9 mouse cellular contexts compared by ENCODE assay signal in genomic region chr12:31444131-31444546, GRCm38 (mm10). TPM values are rescaled to one million over a fixed set of nuclear protein-coding genes. Genes with fewer than 3 reads are reported as not detected.
DNase-seq lines count a peak whose midpoint lies in the region; ATAC-seq lines count a peak whose summit lies in the region.
"Had no signal": no experiment of that assay in that cellular context is flagged by ENCODE, and none has a peak within 500 bp of the region (broad histone marks: within the 10 kb centered on the region; RNA-seq: fewer than 3 reads in every experiment).

No protein-coding gene starts in this region.

- peak overlapping the region; percentile 44 for H3K4me3 ChIP-seq in hindbrain, embryonic 10.5 days
- H3K4me3 ChIP-seq in lung, embryonic 16.5 days (ENCODE audit: low read length): peak overlapping the region; percentile 10; the same call in 1 of the 2 replicates
- no peak overlapping the region for H3K4me3 ChIP-seq in stomach, embryonic 14.5 days (ENCODE audit: low read depth, low read length)

- H3K9ac ChIP-seq in lung, embryonic 16.5 days (ENCODE audit: low read length): no peak overlapping the region
- H3K9ac ChIP-seq in stomach, embryonic 14.5 days (replicated peaks; ENCODE audit: low read depth, low read length): no peak overlapping the region

- 4% methylated on average over 11 of the region's 11 CpGs for WGBS in hindbrain, embryonic 10.5 days
- under 1% methylated on average over 11 of the region's 11 CpGs for WGBS in lung, embryonic 16.5 days
- WGBS in stomach, embryonic 14.5 days: 2% methylated on average over 11 of the region's 11 CpGs

- ATAC-seq in lung, embryonic 16.5 days (ENCODE audit: low read depth): peak; percentile 79
- peak; percentile 61 for ATAC-seq in stomach, embryonic 14.5 days (ENCODE audit: insufficient number of reproducible peaks, insufficient read depth, low FRiP score, low read depth)

- intact Hi-C loops in gastrocnemius, postnatal 14 days (cut with DNase I; ENCODE audit: low total_unique reads): no loop called here

- H3K9me3 ChIP-seq in hindbrain, embryonic 10.5 days: no peaks in the 10 kb centered on the region
- H3K9me3 ChIP-seq in lung, embryonic 16.5 days (ENCODE audit: control insufficient read depth, low read length): no peaks in the 10 kb centered on the region
- H3K9me3 ChIP-seq in stomach, embryonic 14.5 days (ENCODE audit: control insufficient read depth, low read depth, low read length): no peaks in the 10 kb centered on the region
- H3K9me3 ChIP-seq: G1E had no signal

- peak; percentile 7 for DNase-seq in gastrocnemius, postnatal 14 days
- DNase-seq in gastrocnemius, postnatal 10 days: no peak
- DNase-seq in embryo, embryonic 10.5 days (ENCODE audit: low spot score): peak; percentile 77
- peak; percentile 72 for DNase-seq in hindbrain, embryonic 10.5 days (ENCODE audit: low spot score)
- DNase-seq in layer of hippocampus, postnatal 10 days (ENCODE audit: low spot score in 2 of 2): no peak
- DNase-seq in gastrocnemius, adult 8-10 months (ENCODE audit: low spot score in 2 of 2): no peak

- peak overlapping the region; percentile 47 for H3K4me2 ChIP-seq in lung, embryonic 16.5 days (ENCODE audit: low read depth, low read length)
- peak overlapping the region; percentile 19 for H3K4me2 ChIP-seq in stomach, embryonic 14.5 days (replicated peaks; ENCODE audit: low read depth, low read length)

- peaks cover 11% of the 10 kb centered on the region; the same call in 1 of the 2 replicates for H3K4me1 ChIP-seq in hindbrain, embryonic 10.5 days (replicated peaks)
- 0 out of 2 replicates have a peak, but pooled peaks cover 4% of the 10 kb centered on the region for H3K4me1 ChIP-seq in lung, embryonic 16.5 days (replicated peaks; ENCODE audit: control insufficient read depth, insufficient read depth, low read length)
- H3K4me1 ChIP-seq in stomach, embryonic 14.5 days (ENCODE audit: control insufficient read depth, insufficient read depth, low read length): 0 out of 2 replicates have a peak, but pooled peaks cover 6% of the 10 kb centered on the region

- no peaks in the 10 kb centered on the region for H3K36me3 ChIP-seq in hindbrain, embryonic 10.5 days
- no peaks in the 10 kb centered on the region for H3K36me3 ChIP-seq in lung, embryonic 16.5 days (ENCODE audit: control insufficient read depth, insufficient read depth, low read length)
- H3K36me3 ChIP-seq in stomach, embryonic 14.5 days (ENCODE audit: control insufficient read depth, insufficient read depth, low read length): no peaks in the 10 kb centered on the region
- H3K36me3 ChIP-seq: G1E had no signal

- H3K27me3 ChIP-seq in hindbrain, embryonic 10.5 days (ENCODE audit: insufficient read depth, poor library complexity, severe bottlenecking): no peaks in the 10 kb centered on the region
- H3K27me3 ChIP-seq in lung, embryonic 16.5 days (ENCODE audit: control insufficient read depth, insufficient read depth, low read depth, low read length): no peaks in the 10 kb centered on the region
- no peaks in the 10 kb centered on the region for H3K27me3 ChIP-seq in stomach, embryonic 14.5 days (ENCODE audit: control insufficient read depth, insufficient read depth, low read length)

- no peak overlapping the region for H3K27ac ChIP-seq in hindbrain, embryonic 10.5 days
- H3K27ac ChIP-seq in lung, embryonic 16.5 days (ENCODE audit: low read length): no peak overlapping the region
- H3K27ac ChIP-seq in stomach, embryonic 14.5 days (ENCODE audit: low read length): no peak overlapping the region

RNA-seq across cellular contexts. Expression of gene Slc26a3, which starts 53.5 kb away (rescaled TPM):
- not detected for total RNA-seq in gastrocnemius, postnatal 14 days (2021)
- not detected for total RNA-seq in gastrocnemius, postnatal 10 days (2021)
- 0.07 TPM in 1 of 2 replicates, not detected in the other for polyA plus RNA-seq in hindbrain, embryonic 10.5 days (2016; fragmentation: Nextera tagmentation; extraction: Ambion mirVana)
- 0.13 TPM in 1 of 2 replicates, not detected in the other for polyA plus RNA-seq in lung, embryonic 16.5 days (2015; fragmentation: Nextera tagmentation; extraction: Ambion mirVana)
- 0.14 and 0.16 TPM in 2 replicates for polyA plus RNA-seq in stomach, embryonic 14.5 days (2014; fragmentation: Nextera tagmentation; extraction: Ambion mirVana)
- total RNA-seq in layer of hippocampus, postnatal 10 days (2021): under 1 TPM; 0.39 to 0.62 TPM
- total RNA-seq in gastrocnemius, adult 8-10 months (2022): not detected
- polyA plus RNA-seq: G1E had no signal

RNA-seq across cellular contexts. Expression of gene Cbll1, which starts 55.3 kb away (rescaled TPM):
- total RNA-seq in gastrocnemius, postnatal 14 days (2021): 1 to 10 TPM; 7.1 to 8.0 TPM
- total RNA-seq in gastrocnemius, postnatal 10 days (2021): 1 to 10 TPM; 8.6 to 9.5 TPM
- 17.7 and 18.1 TPM in 2 replicates for polyA plus RNA-seq in hindbrain, embryonic 10.5 days (2016; fragmentation: Nextera tagmentation; extraction: Ambion mirVana)
- polyA plus RNA-seq in lung, embryonic 16.5 days (2015; fragmentation: Nextera tagmentation; extraction: Ambion mirVana): 11.1 and 16.6 TPM in 2 replicates
- polyA plus RNA-seq in stomach, embryonic 14.5 days (2014; fragmentation: Nextera tagmentation; extraction: Ambion mirVana): 18.8 and 22.1 TPM in 2 replicates
- 10 to 100 TPM; 21.1 to 25.1 TPM for total RNA-seq in layer of hippocampus, postnatal 10 days (2021)
- total RNA-seq in gastrocnemius, adult 8-10 months (2022): 10 to 100 TPM in 3 of 4 experiments, 1 to 10 TPM in 1; 9.7 to 14.7 (median 12.0) TPM

Comparison
In these comparisons a context has a peak if more than half of its experiments do, and no peak if none do; other contexts are left out.
1. DNase-seq: peak in gastrocnemius, postnatal 14 days (single experiment), embryo, embryonic 10.5 days (single experiment) and hindbrain, embryonic 10.5 days (single experiment); none in gastrocnemius, postnatal 10 days (single experiment), layer of hippocampus, postnatal 10 days (0 of 2) and gastrocnemius, adult 8-10 months (0 of 2).